Mouse (Mus musculus) CH12.LX (cell line): ENCODE measurements around the gene Itga9.

Experiments
- BHLHE40 ChIP-seq: IDR thresholded peaks from 2 replicates; pipeline ENCODE4 v1.6.1; 2011; ENCODE audit warnings: mild to moderate bottlenecking, low read depth, low read length, improper control_type of control experiment
- CHD2 ChIP-seq: IDR thresholded peaks from 2 replicates; pipeline ENCODE4 v1.6.1; 2011; ENCODE audit warnings: low read length, improper control_type of control experiment
- CTCF ChIP-seq, 2 experiments: IDR thresholded peaks in 1 of 2; conservative IDR thresholded peaks in 1 of 2; 2 replicates each; pipeline ENCODE4 v1.5.1; 2011 to 2012; ENCODE audit warnings: low read depth in 2 of 2, low read length in 2 of 2, improper control_type of control experiment in 1 of 2, inconsistent platforms in 1 of 2, mild to moderate bottlenecking in 1 of 2, moderate library complexity in 1 of 2
- ETS1 ChIP-seq: conservative IDR thresholded peaks from 2 replicates; pipeline ENCODE4 v1.6.1; 2012; ENCODE audit warnings: low read depth, mild to moderate bottlenecking, inconsistent platforms, low read length, improper control_type of control experiment, moderate library complexity
- IRF4 ChIP-seq: IDR thresholded peaks from 2 replicates; pipeline ENCODE4 v1.6.1; 2014; ENCODE audit warnings: low read depth, mild to moderate bottlenecking, inconsistent platforms, low read length, improper control_type of control experiment
- MAX ChIP-seq: IDR thresholded peaks from 2 replicates; pipeline ENCODE4 v1.6.1; 2011; ENCODE audit warnings: low read length, improper control_type of control experiment
- MYC ChIP-seq: IDR thresholded peaks from 2 replicates; pipeline ENCODE4 v1.6.1; 2011; ENCODE audit warnings: low read depth, mild to moderate bottlenecking, improper control_type of control experiment, low read length
- POLR2A ChIP-seq: IDR thresholded peaks from 2 replicates; pipeline ENCODE4 v1.6.1; 2011; ENCODE audit warnings: low read depth, mild to moderate bottlenecking, improper control_type of control experiment, low read length
- POLR2AphosphoS2 ChIP-seq: IDR thresholded peaks from 2 replicates; pipeline ENCODE4 v1.6.1; 2011; ENCODE audit warnings: low read depth, low read length, improper control_type of control experiment

DNA sequence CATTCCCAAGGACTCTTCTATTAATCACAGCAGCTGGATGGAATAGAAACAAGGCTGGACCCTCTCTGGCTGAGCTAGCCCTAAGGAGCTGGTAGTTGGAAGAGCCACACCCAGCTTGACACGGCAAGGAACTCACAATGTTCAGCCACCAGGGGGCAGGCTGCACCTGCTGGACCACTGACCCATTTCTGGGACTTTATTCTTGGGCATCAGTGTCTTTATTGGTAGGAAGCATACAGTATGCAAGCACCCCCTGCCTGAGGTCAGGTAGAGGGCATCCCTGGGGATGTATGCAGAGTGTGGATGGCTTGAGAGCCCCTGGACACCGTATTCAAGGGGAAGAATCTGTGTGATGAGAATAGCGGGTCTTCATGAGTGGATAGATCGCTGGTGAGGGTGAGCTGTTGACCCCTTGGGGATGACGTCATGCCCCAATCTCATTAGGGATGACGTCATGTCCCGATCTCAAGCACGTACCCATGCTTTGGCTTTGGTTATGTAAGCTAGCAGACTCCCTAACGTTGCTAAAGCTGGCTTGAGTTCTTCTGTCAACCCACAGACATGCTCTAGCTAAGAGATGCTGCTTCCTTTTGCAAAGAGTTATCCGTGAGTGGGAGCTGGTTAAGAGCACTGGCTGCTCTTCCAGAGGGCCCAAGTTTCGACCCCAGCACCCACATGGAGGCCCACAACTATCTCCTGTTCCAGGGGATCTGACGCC, 314.5 kb downstream of the Itga9 start:
- TF ChIP-seq MAX (no peak), IRF4 (no peak), MYC (no peak), ETS1 (no peak), CTCF (conservative IDR thresholded peaks at IDR 0.05 in 1 of 2, IDR thresholded peaks at IDR 0.05 in 1 of 2; ENCODE audit: low read depth in 2 of 2, low read length in 2 of 2) (peak; percentile 62 to 76), POLR2A (no peak), BHLHE40 (no peak), POLR2AphosphoS2 (no peak), CHD2 (no peak)
